Mouse (Mus musculus): ENCODE data around the gene Cflar. TPM values are rescaled to one million over a fixed set of nuclear protein-coding genes. Genes with fewer than 3 reads are reported as not detected.

The Cflar gene
- polyA plus RNA-seq, 1 experiment from 2014 or later: 11.1 TPM

DNA sequence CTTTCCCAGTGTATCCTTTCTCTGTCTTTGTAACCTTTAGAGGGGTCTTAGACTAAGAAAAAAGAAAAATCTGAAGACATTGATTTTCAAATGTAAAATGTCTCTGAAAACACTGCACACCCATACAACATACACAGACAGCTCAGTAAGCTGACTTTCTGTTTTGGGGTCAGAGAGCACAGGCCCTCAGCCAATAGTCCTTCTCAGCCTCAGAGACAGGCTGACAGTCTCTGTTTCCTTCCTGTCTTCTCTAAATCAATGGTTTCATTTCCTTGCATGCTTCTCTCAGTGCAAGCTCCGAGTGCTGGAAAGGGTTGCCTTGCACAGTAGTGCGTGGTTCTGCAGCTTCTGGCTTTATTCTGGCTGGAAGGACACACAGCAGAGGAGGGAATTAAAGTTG, 62.6 kb downstream of the Cflar start:
- Histone ChIP-seq H3K9ac (ENCODE audit: low read depth, low read length) (no peak overlapping the region), H3K4me1 (ENCODE audit: control insufficient read depth, insufficient read depth, low read length) (no peaks in the 10 kb centered on the region), H3K27me3 (ENCODE audit: control insufficient read depth, insufficient read depth, low read depth, low read length) (no peaks in the 10 kb centered on the region), H3K4me3 (ENCODE audit: low read depth, low read length) (no peak overlapping the region), H3K9me3 (replicated peaks; ENCODE audit: control insufficient read depth, low read length, poor library complexity, severe bottlenecking) (no peaks in the 10 kb centered on the region), H3K27ac (ENCODE audit: low read length) (no peak overlapping the region), H3K36me3 (ENCODE audit: control insufficient read depth, insufficient read depth, low read length) (no peaks in the 10 kb centered on the region), H3K4me2 (ENCODE audit: low read length) (no peak overlapping the region)
- ATAC-seq: no peak
- 57% methylated on average over 2 of the region's 2 CpGs for WGBS

DNA sequence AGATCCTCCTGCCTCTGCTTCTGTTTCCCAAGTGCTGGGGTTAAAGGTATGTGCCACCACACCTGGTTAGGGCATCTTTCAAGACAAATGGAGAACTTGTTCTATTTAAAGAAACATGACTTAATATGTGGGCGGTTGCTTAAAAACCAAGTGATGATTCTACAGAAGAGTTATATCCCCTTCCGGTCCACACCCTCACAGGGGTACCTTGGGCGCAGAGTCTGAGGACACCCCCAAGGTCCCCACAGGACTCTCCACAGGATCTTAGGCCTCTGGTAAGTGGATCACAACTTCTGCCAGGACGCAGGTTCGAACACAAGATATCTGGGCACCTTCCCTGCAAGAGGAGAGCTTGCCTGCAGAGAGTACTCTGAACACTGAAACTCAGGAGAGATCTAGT, 64.1 kb downstream of the Cflar start:
- Histone ChIP-seq H3K4me2 (ENCODE audit: low read length) (no peak overlapping the region), H3K4me1 (ENCODE audit: control insufficient read depth, insufficient read depth, low read length) (no peaks in the 10 kb centered on the region), H3K27me3 (ENCODE audit: control insufficient read depth, insufficient read depth, low read depth, low read length) (no peaks in the 10 kb centered on the region), H3K27ac (ENCODE audit: low read length) (no peak overlapping the region), H3K4me3 (ENCODE audit: low read depth, low read length) (no peak overlapping the region), H3K9me3 (replicated peaks; ENCODE audit: control insufficient read depth, low read length, poor library complexity, severe bottlenecking) (no peaks in the 10 kb centered on the region), H3K36me3 (ENCODE audit: control insufficient read depth, insufficient read depth, low read length) (no peaks in the 10 kb centered on the region), H3K9ac (ENCODE audit: low read depth, low read length) (no peak overlapping the region)
- 96% methylated on average over 5 of the region's 5 CpGs for WGBS
- ATAC-seq: no peak

DNA sequence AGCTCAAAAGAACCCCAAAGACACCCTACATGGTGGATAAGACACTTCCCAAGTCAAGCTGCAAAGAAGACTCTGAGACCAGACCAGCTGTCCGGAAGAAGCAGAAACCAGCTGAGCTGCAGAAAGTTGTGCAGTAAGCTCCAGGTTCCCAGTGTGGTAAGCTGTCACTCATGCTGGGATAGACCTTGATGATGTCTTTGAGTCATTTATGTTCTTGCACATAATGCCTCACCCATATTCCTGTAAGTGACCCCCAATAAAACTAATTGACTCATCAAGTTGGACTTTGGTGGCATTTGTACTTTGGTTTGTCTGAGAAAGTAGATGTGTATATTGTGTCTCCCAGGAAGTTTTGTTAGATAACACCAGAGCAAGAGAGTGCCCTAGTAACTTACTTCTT, 66.3 kb downstream of the Cflar start:
- Histone ChIP-seq H3K4me1 (ENCODE audit: control insufficient read depth, insufficient read depth, low read length) (no peaks in the 10 kb centered on the region), H3K27me3 (ENCODE audit: control insufficient read depth, insufficient read depth, low read depth, low read length) (no peaks in the 10 kb centered on the region), H3K9ac (ENCODE audit: low read depth, low read length) (no peak overlapping the region), H3K4me3 (ENCODE audit: low read depth, low read length) (no peak overlapping the region), H3K4me2 (ENCODE audit: low read length) (no peak overlapping the region), H3K9me3 (replicated peaks; ENCODE audit: control insufficient read depth, low read length, poor library complexity, severe bottlenecking) (no peaks in the 10 kb centered on the region), H3K36me3 (ENCODE audit: control insufficient read depth, insufficient read depth, low read length) (no peaks in the 10 kb centered on the region), H3K27ac (ENCODE audit: low read length) (no peak overlapping the region)
- no peak for ATAC-seq
- 96% methylated on average over 1 of the region's 1 CpGs for WGBS

DNA sequence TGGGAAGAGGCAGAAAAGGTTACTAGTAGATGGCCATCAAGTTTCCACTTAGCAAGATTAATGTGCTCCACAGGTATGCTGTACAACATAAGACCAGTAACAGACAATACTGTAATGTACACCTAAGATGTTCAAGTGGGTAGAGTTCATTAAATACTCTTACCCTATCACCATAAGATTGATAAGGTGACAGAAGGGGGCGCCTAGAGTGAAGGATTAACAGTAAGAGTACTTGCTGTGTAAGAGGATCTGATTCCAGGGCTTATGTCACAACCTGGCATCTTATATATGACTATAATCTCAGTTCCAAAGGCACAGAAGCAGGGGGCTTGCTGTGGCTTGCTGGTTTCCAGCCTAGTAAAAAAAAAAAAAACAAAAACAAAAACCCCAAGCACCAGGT, 66.9 kb downstream of the Cflar start:
- Histone ChIP-seq H3K4me3 (ENCODE audit: low read depth, low read length) (no peak overlapping the region), H3K27ac (ENCODE audit: low read length) (no peak overlapping the region), H3K4me2 (ENCODE audit: low read length) (no peak overlapping the region), H3K27me3 (ENCODE audit: control insufficient read depth, insufficient read depth, low read depth, low read length) (no peaks in the 10 kb centered on the region), H3K9ac (ENCODE audit: low read depth, low read length) (no peak overlapping the region), H3K4me1 (ENCODE audit: control insufficient read depth, insufficient read depth, low read length) (no peaks in the 10 kb centered on the region), H3K9me3 (replicated peaks; ENCODE audit: control insufficient read depth, low read length, poor library complexity, severe bottlenecking) (no peaks in the 10 kb centered on the region), H3K36me3 (ENCODE audit: control insufficient read depth, insufficient read depth, low read length) (no peaks in the 10 kb centered on the region)
- WGBS: 24% methylated on average over 1 of the region's 1 CpGs
- no peak for ATAC-seq

GRCm38 (mm10) chr1:58786276-58786675, 75.0 kb downstream of the Cflar start:
- Histone ChIP-seq H3K27me3 (ENCODE audit: control insufficient read depth, insufficient read depth, low read depth, low read length) (no peaks in the 10 kb centered on the region), H3K4me3 (ENCODE audit: low read depth, low read length) (no peak overlapping the region), H3K4me2 (ENCODE audit: low read length) (no peak overlapping the region), H3K9me3 (replicated peaks; ENCODE audit: control insufficient read depth, low read length, poor library complexity, severe bottlenecking) (no peaks in the 10 kb centered on the region), H3K36me3 (ENCODE audit: control insufficient read depth, insufficient read depth, low read length) (no peaks in the 10 kb centered on the region), H3K9ac (ENCODE audit: low read depth, low read length) (no peak overlapping the region), H3K27ac (ENCODE audit: low read length) (no peak overlapping the region), H3K4me1 (ENCODE audit: control insufficient read depth, insufficient read depth, low read length) (no peaks in the 10 kb centered on the region)
- ATAC-seq: no peak
- WGBS: 94% methylated on average over 2 of the region's 2 CpGs

GRCm38 (mm10) chr1:58788410-58788809, 77.1 kb downstream of the Cflar start:
- no peaks in the 10 kb centered on the region for H3K36me3 ChIP-seq (ENCODE audit: control insufficient read depth, insufficient read depth, low read length)
- H3K27me3 ChIP-seq (ENCODE audit: control insufficient read depth, insufficient read depth, low read depth, low read length): no peaks in the 10 kb centered on the region
- 97% methylated on average over 4 of the region's 4 CpGs for WGBS
- no peak overlapping the region for H3K4me2 ChIP-seq (ENCODE audit: low read length)
- no peak overlapping the region for H3K4me3 ChIP-seq (ENCODE audit: low read depth, low read length)
- no peak overlapping the region for H3K9ac ChIP-seq (ENCODE audit: low read depth, low read length)
- no peaks in the 10 kb centered on the region for H3K4me1 ChIP-seq (ENCODE audit: control insufficient read depth, insufficient read depth, low read length)
- no peaks in the 10 kb centered on the region for H3K9me3 ChIP-seq (replicated peaks; ENCODE audit: control insufficient read depth, low read length, poor library complexity, severe bottlenecking)
- no peak overlapping the region for H3K27ac ChIP-seq (ENCODE audit: low read length)
- no peak for ATAC-seq

DNA sequence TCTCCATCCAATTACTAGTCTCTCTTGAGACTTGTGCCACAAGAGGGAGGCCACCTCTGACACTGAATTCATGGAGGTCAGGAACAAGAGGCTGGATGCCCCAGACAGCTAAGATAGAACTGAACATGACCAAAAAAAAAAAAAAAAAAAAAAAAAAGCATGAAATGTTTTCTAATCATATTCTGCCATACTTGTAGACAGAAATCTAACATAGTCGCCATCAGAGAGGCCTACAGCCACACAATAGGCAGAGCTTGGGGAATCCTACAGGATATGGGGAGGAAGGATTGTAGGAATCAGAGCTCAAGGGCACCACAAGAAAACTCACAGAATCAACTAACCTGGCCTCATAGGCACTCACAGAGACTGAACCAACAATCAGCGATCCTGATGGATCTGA, 83.4 kb downstream of the Cflar start:
- Histone ChIP-seq H3K4me1 (ENCODE audit: control insufficient read depth, insufficient read depth, low read length) (no peaks in the 10 kb centered on the region), H3K9ac (ENCODE audit: low read depth, low read length) (no peak overlapping the region), H3K27me3 (ENCODE audit: control insufficient read depth, insufficient read depth, low read depth, low read length) (no peaks in the 10 kb centered on the region; the same call in 1 of the 2 replicates), H3K9me3 (replicated peaks; ENCODE audit: control insufficient read depth, low read length, poor library complexity, severe bottlenecking) (no peaks in the 10 kb centered on the region), H3K36me3 (ENCODE audit: control insufficient read depth, insufficient read depth, low read length) (no peaks in the 10 kb centered on the region), H3K4me3 (ENCODE audit: low read depth, low read length) (no peak overlapping the region), H3K4me2 (ENCODE audit: low read length) (no peak overlapping the region), H3K27ac (ENCODE audit: low read length) (no peak overlapping the region)
- 63% methylated on average over 2 of the region's 2 CpGs for whole genome bisulfite sequencing
- ATAC-seq: no peak

DNA sequence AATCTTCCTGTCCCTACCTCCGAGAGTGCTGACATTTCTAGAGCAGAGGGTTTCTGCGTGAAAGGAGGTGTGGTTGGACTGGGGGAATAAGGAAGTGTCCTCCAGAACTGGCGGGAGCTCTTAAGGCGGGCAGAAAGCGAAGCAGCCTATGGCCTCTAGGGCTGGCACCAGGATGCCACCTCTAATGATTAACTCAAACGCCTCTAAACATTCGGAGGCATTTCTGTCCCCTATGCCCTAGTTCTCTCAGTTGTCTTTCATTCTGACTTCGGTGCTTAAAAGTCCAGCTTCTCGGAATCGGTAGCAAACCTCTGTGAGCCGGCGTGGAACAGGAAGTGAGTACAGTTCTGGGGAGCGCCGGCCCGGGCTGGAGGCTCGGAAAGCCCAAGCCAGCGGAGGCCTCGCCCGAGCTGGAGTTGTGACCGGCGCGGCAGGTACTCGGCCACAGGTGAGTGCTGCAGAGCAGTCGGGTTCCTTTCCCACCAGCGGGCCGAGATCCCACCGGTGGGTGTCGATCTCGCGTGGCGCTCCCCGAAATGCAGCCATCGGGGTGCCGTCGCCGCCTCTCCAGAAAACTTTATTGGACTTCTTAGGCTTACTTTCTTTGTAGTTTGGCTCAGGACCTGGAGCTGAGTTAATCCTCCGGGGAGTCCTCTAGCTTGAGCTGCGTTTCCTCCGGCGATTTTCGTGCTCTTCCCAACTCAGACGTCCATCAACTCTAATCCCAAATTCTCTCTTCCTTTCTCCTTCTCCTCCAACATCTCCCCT, 84.2 kb downstream of the Cflar start, which contains the start of gene Casp8:
TSS of gene Casp8 (plus strand) at position 84 of the 768 bp plus-strand sequence.
- no peak within 1 kb of the TSS for H3K27ac ChIP-seq (ENCODE audit: low read length)
- no peak for ATAC-seq

GRCm38 (mm10) chr1:58796059-58796363, 84.7 kb downstream of the Cflar start:
- 3% methylated on average over 3 of the region's 3 CpGs for WGBS
- Histone ChIP-seq H3K27me3 (ENCODE audit: control insufficient read depth, insufficient read depth, low read depth, low read length) (no peaks in the 10 kb centered on the region; the same call in 1 of the 2 replicates), H3K27ac (ENCODE audit: low read length) (no peak overlapping the region), H3K4me1 (ENCODE audit: control insufficient read depth, insufficient read depth, low read length) (no peaks in the 10 kb centered on the region), H3K4me2 (ENCODE audit: low read length) (peak overlapping the region; percentile 71), H3K9me3 (replicated peaks; ENCODE audit: control insufficient read depth, low read length, poor library complexity, severe bottlenecking) (no peaks in the 10 kb centered on the region), H3K9ac (ENCODE audit: low read depth, low read length) (no peak overlapping the region), H3K36me3 (ENCODE audit: control insufficient read depth, insufficient read depth, low read length) (no peaks in the 10 kb centered on the region), H3K4me3 (ENCODE audit: low read depth, low read length) (peak overlapping the region; percentile 40)
- no peak for ATAC-seq

More for the DNA sequence above, 84.2 kb downstream of the Cflar start, which contains the start of gene Casp8:
- peak within 1 kb of the TSS; percentile 48; the same call in 1 of the 2 replicates for H3K9ac ChIP-seq (ENCODE audit: low read depth, low read length)
- 2% methylated on average over 42 of the region's 42 CpGs for WGBS
- no peaks in the 10 kb centered on the region for H3K9me3 ChIP-seq (replicated peaks; ENCODE audit: control insufficient read depth, low read length, poor library complexity, severe bottlenecking)
- peak within 1 kb of the TSS; percentile 71 for H3K4me2 ChIP-seq (ENCODE audit: low read length)
- H3K27me3 ChIP-seq (ENCODE audit: control insufficient read depth, insufficient read depth, low read depth, low read length): no peaks in the 10 kb centered on the region; the same call in 1 of the 2 replicates
- H3K4me3 ChIP-seq (ENCODE audit: low read depth, low read length): peak within 1 kb of the TSS; percentile 40
- no peaks in the 10 kb centered on the region for H3K36me3 ChIP-seq (ENCODE audit: control insufficient read depth, insufficient read depth, low read length)
- no peaks in the 10 kb centered on the region for H3K4me1 ChIP-seq (ENCODE audit: control insufficient read depth, insufficient read depth, low read length)
